Mouse (Mus musculus) liver, adult 2 months (tissue): Measurements from ENCODE around the gene Ccsap.

Experiments
- CTCF ChIP-seq: fragments of 200-500 bp; IDR thresholded peaks from 2 replicates; pipeline ENCODE4 v1.5.1; 2011; ENCODE audit warnings: low read depth, low read length, control low read depth
- POLR2A ChIP-seq: fragments of 200-500 bp; IDR thresholded peaks from 2 replicates; pipeline ENCODE4 v1.6.1; 2011; ENCODE audit warnings: low read length, control low read depth; ENCODE audit not compliant: insufficient read depth; ENCODE audit errors: extremely low read depth

GRCm38 (mm10) chr8:123896774-123897173 lies 36.8 kb upstream of the Ccsap start:
- no peak for TF ChIP-seq CTCF
- no peak for TF ChIP-seq POLR2A
